Mouse (Mus musculus) embryonic facial prominence, embryonic 11.5 days (tissue): ENCODE measurements around the gene Sgms2. TPM values are rescaled to one million over a fixed set of nuclear protein-coding genes. Genes with fewer than 3 reads are reported as not detected.

Experiments used
- ATAC-seq: fragments of 200-750 bp; cut with Nextera tagmentation; replicated peaks from 2 replicates; pipeline ENCODE4 v1.8.0; 2017; ENCODE audit warnings: low read depth; ENCODE audit not compliant: insufficient number of reproducible peaks, low FRiP score, low TSS enrichment
- DNase-seq: peaks from one replicate; pipeline ENCODE4 v3.0.0-alpha.2; 2015; ENCODE audit warnings: low spot score
- H3K27ac ChIP-seq: fragments of 300-500 bp; sonication (generic); replicated peaks from 2 replicates; pipeline ENCODE4 v1.5.1; 2014; ENCODE audit warnings: mild to moderate bottlenecking, low read depth, low read length, control low read depth
- H3K27me3 ChIP-seq: fragments of 300-500 bp; sonication (generic); 2 replicates; pipeline ENCODE4 v1.6.1; 2014; ENCODE audit warnings: mild to moderate bottlenecking, low read length, moderate library complexity, mixed read lengths; ENCODE audit not compliant: control insufficient read depth, insufficient read depth
- H3K36me3 ChIP-seq: fragments of 300-500 bp; sonication (generic); replicated peaks from 2 replicates; pipeline ENCODE4 v1.6.1; 2014; ENCODE audit warnings: low read depth, mild to moderate bottlenecking, low read length, moderate library complexity, mixed read lengths; ENCODE audit not compliant: control insufficient read depth, insufficient read depth
- H3K4me1 ChIP-seq: fragments of 300-500 bp; sonication (generic); 2 replicates; pipeline ENCODE4 v1.6.1; 2014; ENCODE audit warnings: low read length, mixed read lengths; ENCODE audit not compliant: control insufficient read depth, insufficient read depth
- H3K4me2 ChIP-seq: fragments of 300-500 bp; sonication (generic); 2 replicates; pipeline ENCODE4 v1.6.1; 2014; ENCODE audit warnings: low read depth, mild to moderate bottlenecking, control low read depth, low read length, moderate library complexity
- H3K4me3 ChIP-seq: fragments of 300-500 bp; sonication (generic); 2 replicates; pipeline ENCODE4 v1.5.1; 2014; ENCODE audit warnings: low read depth, low read length, control low read depth
- H3K9ac ChIP-seq: fragments of 300-500 bp; sonication (generic); replicated peaks from 2 replicates; pipeline ENCODE4 v1.6.1; 2014; ENCODE audit warnings: mild to moderate bottlenecking, control low read depth, low read length
- H3K9me3 ChIP-seq: fragments of 300-500 bp; sonication (generic); replicated peaks from 2 replicates; pipeline ENCODE4 v1.6.1; 2016; ENCODE audit warnings: mild to moderate bottlenecking, low read length, inconsistent platforms, mixed read lengths; ENCODE audit not compliant: control insufficient read depth
- WGBS: fragments of 180-500 bp; shearing (Covaris S2); extraction: QIAGEN DNeasy Blood & Tissue Kit; methylation state at CpG from one replicate; pipeline ENCODE4 v1.1.7; 2014; 5-methylcytosine and 5-hydroxymethylcytosine counted together
- polyA plus RNA-seq: library from polyadenylated mRNA; unstranded; fragments of >200 nt; fragmentation: Nextera tagmentation; extraction: Ambion mirVana; gene quantifications from 2 replicates; pipeline ENCODE4 v1.2.1, GENCODE M21; 2014

Sgms2 gene
- polyA plus RNA-seq, 1 experiment from 2014 or later: 0.46 TPM

- Histone ChIP-seq H3K9me3 (no peaks in the 10 kb centered on the region), H3K4me1 (no peaks in the 10 kb centered on the region), H3K36me3 (no peaks in the 10 kb centered on the region), H3K27me3 (no peaks in the 10 kb centered on the region), H3K27ac (no peak overlapping the region), H3K9ac (no peak overlapping the region), H3K4me3 (no peak overlapping the region), H3K4me2 (no peak overlapping the region)
- peak; percentile 54 for DNase-seq
- ATAC-seq: 0 out of 2 replicates have a peak, but pooled peaks have one; percentile 41
- 47% methylated on average over 9 of the region's 9 CpGs for WGBS
Measured at GRCm38 (mm10) chr3:131470837-131471236, 20.4 kb downstream of the Sgms2 start.

- Histone ChIP-seq H3K4me2 (no peak overlapping the region), H3K4me1 (no peaks in the 10 kb centered on the region), H3K27ac (no peak overlapping the region), H3K9ac (no peak overlapping the region), H3K36me3 (no peaks in the 10 kb centered on the region), H3K9me3 (no peaks in the 10 kb centered on the region), H3K27me3 (no peaks in the 10 kb centered on the region), H3K4me3 (no peak overlapping the region)
- WGBS: 30% methylated on average over 3 of the region's 3 CpGs
- ATAC-seq: no peak
- no peak for DNase-seq
Measured at GRCm38 (mm10) chr3:131469636-131470035, 21.6 kb downstream of the Sgms2 start.

GRCm38 (mm10) chr3:131466371-131466770 lies 24.8 kb downstream of the Sgms2 start:
- ATAC-seq (no peak), DNase-seq (no peak)
- Histone ChIP-seq H3K4me3 (no peak overlapping the region), H3K4me2 (no peak overlapping the region), H3K9me3 (no peaks in the 10 kb centered on the region), H3K4me1 (no peaks in the 10 kb centered on the region), H3K9ac (no peak overlapping the region), H3K27ac (no peak overlapping the region), H3K27me3 (no peaks in the 10 kb centered on the region), H3K36me3 (no peaks in the 10 kb centered on the region)
- 82% methylated on average over 6 of the region's 6 CpGs for WGBS

GRCm38 (mm10) chr3:131465536-131466260 lies 25.5 kb downstream of the Sgms2 start:
- no peak for DNase-seq
- Histone ChIP-seq H3K4me2 (no peak overlapping the region), H3K27ac (no peak overlapping the region), H3K27me3 (no peaks in the 10 kb centered on the region), H3K4me1 (no peaks in the 10 kb centered on the region), H3K36me3 (no peaks in the 10 kb centered on the region), H3K4me3 (no peak overlapping the region), H3K9me3 (no peaks in the 10 kb centered on the region), H3K9ac (no peak overlapping the region)
- WGBS: 78% methylated on average over 3 of the region's 3 CpGs
- ATAC-seq: no peak

GRCm38 (mm10) chr3:131372996-131373395 lies 118.2 kb downstream of the Sgms2 start:
- 87% methylated on average over 7 of the region's 7 CpGs for WGBS
- Histone ChIP-seq H3K27ac (no peak overlapping the region), H3K9ac (no peak overlapping the region), H3K36me3 (no peaks in the 10 kb centered on the region), H3K27me3 (no peaks in the 10 kb centered on the region), H3K4me3 (no peak overlapping the region), H3K4me1 (no peaks in the 10 kb centered on the region), H3K9me3 (no peaks in the 10 kb centered on the region), H3K4me2 (no peak overlapping the region)
- no peak for ATAC-seq
- DNase-seq: no peak

- DNase-seq (no peak), ATAC-seq (no peak)
- no peak overlapping the region for H3K27ac ChIP-seq
- H3K9ac ChIP-seq: no peak overlapping the region
- no peaks in the 10 kb centered on the region; the same call in 1 of the 2 replicates for H3K4me1 ChIP-seq
- 88% methylated on average over 8 of the region's 8 CpGs for WGBS
- H3K9me3 ChIP-seq: no peaks in the 10 kb centered on the region
- H3K27me3 ChIP-seq: no peaks in the 10 kb centered on the region
- H3K36me3 ChIP-seq: no peaks in the 10 kb centered on the region
- no peak overlapping the region for H3K4me3 ChIP-seq
- no peak overlapping the region for H3K4me2 ChIP-seq
Measured at GRCm38 (mm10) chr3:131368678-131369077, 122.5 kb downstream of the Sgms2 start.

GRCm38 (mm10) chr3:131367452-131367851 lies 123.8 kb downstream of the Sgms2 start:
- H3K27ac ChIP-seq: no peak overlapping the region
- no peaks in the 10 kb centered on the region for H3K27me3 ChIP-seq
- H3K4me2 ChIP-seq: no peak overlapping the region
- ATAC-seq (no peak), DNase-seq (no peak)
- no peak overlapping the region for H3K9ac ChIP-seq
- H3K9me3 ChIP-seq: no peaks in the 10 kb centered on the region
- no peaks in the 10 kb centered on the region for H3K36me3 ChIP-seq
- 86% methylated on average over 4 of the region's 4 CpGs for WGBS
- no peak overlapping the region for H3K4me3 ChIP-seq
- no peaks in the 10 kb centered on the region; the same call in 1 of the 2 replicates for H3K4me1 ChIP-seq

- H3K9ac ChIP-seq: no peak overlapping the region
- peak; percentile 60 for DNase-seq
- WGBS: 65% methylated on average over 23 of the region's 23 CpGs
- no peaks in the 10 kb centered on the region for H3K36me3 ChIP-seq
- H3K9me3 ChIP-seq: no peaks in the 10 kb centered on the region
- H3K27ac ChIP-seq: no peak overlapping the region
- ATAC-seq: 0 out of 2 replicates have a peak, but pooled peaks have one; percentile 44
- no peak overlapping the region for H3K4me2 ChIP-seq
- no peak overlapping the region for H3K4me3 ChIP-seq
- H3K27me3 ChIP-seq: no peaks in the 10 kb centered on the region
- H3K4me1 ChIP-seq: no peaks in the 10 kb centered on the region; the same call in 1 of the 2 replicates
Measured at GRCm38 (mm10) chr3:131364632-131365446, 126.4 kb downstream of the Sgms2 start.
